Mouse (Mus musculus) MEL (cell line): ENCODE data around the gene 4931429L15Rik. TPM values are rescaled to one million over a fixed set of nuclear protein-coding genes. Genes with fewer than 3 reads are reported as not detected.

Source experiments
- DNase-seq: peaks from one replicate; pipeline ENCODE4 v3.0.0; 2011; ENCODE audit warnings: low read depth, low spot score
- H3K27ac ChIP-seq: 2 replicates; pipeline ENCODE4 v1.5.1; 2012; ENCODE audit warnings: low read depth, mild to moderate bottlenecking, control low read depth, low read length, moderate library complexity; ENCODE audit not compliant: control insufficient read depth
- H3K27me3 ChIP-seq, 2 experiments: fragments of 150-350 bp in 1 of 2; sonication (generic) in 1 of 2; 2 replicates each; pipeline ENCODE4 v1.6.1; 2012; ENCODE audit warnings: low read length in 2 of 2, mild to moderate bottlenecking in 2 of 2, improper control_type of control experiment in 1 of 2, moderate library complexity in 1 of 2; ENCODE audit not compliant: insufficient read depth in 2 of 2, control insufficient read depth in 1 of 2
- H3K36me3 ChIP-seq, 2 experiments: 2 replicates each; pipeline ENCODE4 v1.6.1; 2012 to 2014; ENCODE audit warnings: low read length in 2 of 2, improper control_type of control experiment in 1 of 2, inconsistent platforms in 1 of 2, mild to moderate bottlenecking in 1 of 2; ENCODE audit not compliant: insufficient read depth in 2 of 2, control insufficient read depth in 1 of 2
- H3K4me1 ChIP-seq, 2 experiments: fragments of 150-350 bp in 1 of 2; sonication (generic) in 1 of 2; 2 replicates each; pipeline ENCODE4 v1.6.1; 2012; ENCODE audit warnings: low read length in 2 of 2, improper control_type of control experiment in 1 of 2, mild to moderate bottlenecking in 1 of 2; ENCODE audit not compliant: insufficient read depth in 2 of 2, control insufficient read depth in 1 of 2
- H3K4me3 ChIP-seq, 2 experiments: fragments of 150-350 bp in 1 of 2; sonication (generic) in 1 of 2; 2 replicates each; pipeline ENCODE4 v1.5.1; 2012; ENCODE audit warnings: low read depth in 2 of 2, low read length in 2 of 2, mild to moderate bottlenecking in 2 of 2, moderate library complexity in 2 of 2, control low read depth in 1 of 2, improper control_type of control experiment in 1 of 2; ENCODE audit not compliant: control insufficient read depth in 1 of 2, insufficient read depth in 1 of 2
- H3K79me2 ChIP-seq: 2 replicates; pipeline ENCODE4 v1.6.1; 2012; ENCODE audit warnings: mild to moderate bottlenecking, low read length, moderate library complexity; ENCODE audit not compliant: control insufficient read depth, poor library complexity, insufficient read depth
- H3K9ac ChIP-seq: 2 replicates; pipeline ENCODE4 v1.6.1; 2012; ENCODE audit warnings: low read depth, mild to moderate bottlenecking, control low read depth, low read length, moderate library complexity; ENCODE audit not compliant: control insufficient read depth, poor library complexity, severe bottlenecking
- H3K9me3 ChIP-seq: fragments of 150-350 bp; sonication (generic); replicated peaks from 2 replicates; pipeline ENCODE4 v1.6.1; 2012; ENCODE audit warnings: mild to moderate bottlenecking, low read length, improper control_type of control experiment, moderate library complexity; ENCODE audit not compliant: insufficient read depth
- BHLHE40 ChIP-seq: IDR thresholded peaks from 2 replicates; pipeline ENCODE4 v1.6.1; 2012; ENCODE audit warnings: low read depth, mild to moderate bottlenecking, inconsistent platforms, low read length, improper control_type of control experiment, borderline replicate concordance
- CTCF ChIP-seq, 3 experiments: IDR thresholded peaks in 2 of 3; conservative IDR thresholded peaks in 1 of 3; 2 replicates each; pipeline ENCODE4 v1.5.1; 2011 to 2012; ENCODE audit warnings: low read length in 3 of 3, low read depth in 2 of 3, mild to moderate bottlenecking in 2 of 3, improper control_type of control experiment in 1 of 3, inconsistent platforms in 1 of 3, mixed read lengths in 1 of 3, moderate library complexity in 1 of 3; ENCODE audit not compliant: control insufficient read depth in 1 of 3, insufficient read depth in 1 of 3, poor library complexity in 1 of 3, severe bottlenecking in 1 of 3
- ELF1 ChIP-seq: IDR thresholded peaks from 2 replicates; pipeline ENCODE4 v1.6.1; 2014; ENCODE audit warnings: low read depth, mild to moderate bottlenecking, inconsistent platforms, low read length, improper control_type of control experiment, moderate library complexity
- EP300 ChIP-seq, 2 experiments: IDR thresholded peaks; 2 replicates each; pipeline ENCODE4 v1.6.1; 2011; ENCODE audit warnings: improper control_type of control experiment in 2 of 2, low read length in 2 of 2, low read depth in 1 of 2, mild to moderate bottlenecking in 1 of 2
- GABPA ChIP-seq: IDR thresholded peaks from 2 replicates; pipeline ENCODE4 v1.6.1; 2012; ENCODE audit warnings: low read depth, mild to moderate bottlenecking, inconsistent platforms, low read length, improper control_type of control experiment, moderate library complexity
- GATA1 ChIP-seq: IDR thresholded peaks from 2 replicates; pipeline ENCODE4 v1.6.1; 2011; ENCODE audit warnings: low read depth, low read length, improper control_type of control experiment
- HCFC1 ChIP-seq: IDR thresholded peaks from 2 replicates; pipeline ENCODE4 v1.6.1; 2012; ENCODE audit warnings: low read depth, mild to moderate bottlenecking, inconsistent platforms, low read length, improper control_type of control experiment, moderate library complexity
- JUND ChIP-seq: IDR thresholded peaks from 2 replicates; pipeline ENCODE4 v1.6.1; 2011; ENCODE audit warnings: low read depth, mild to moderate bottlenecking, improper control_type of control experiment, low read length
- KAT2A ChIP-seq: conservative IDR thresholded peaks from 2 replicates; pipeline ENCODE4 v1.6.1; 2012; ENCODE audit warnings: low read depth, low read length, improper control_type of control experiment, inconsistent platforms
- MAFK ChIP-seq: IDR thresholded peaks from 2 replicates; pipeline ENCODE4 v1.6.1; 2011; ENCODE audit warnings: low read depth, mild to moderate bottlenecking, low read length, improper control_type of control experiment, borderline replicate concordance
- MEF2A ChIP-seq: IDR thresholded peaks from 2 replicates; pipeline ENCODE4 v1.6.1; 2014; ENCODE audit warnings: low read depth, mild to moderate bottlenecking, inconsistent platforms, low read length, improper control_type of control experiment; ENCODE audit not compliant: poor library complexity, insufficient replicate concordance, severe bottlenecking; ENCODE audit errors: extremely low read depth
- MYB ChIP-seq: IDR thresholded peaks from 2 replicates; pipeline ENCODE4 v1.6.1; 2011; ENCODE audit warnings: mild to moderate bottlenecking, low read depth, low read length, improper control_type of control experiment
- MYC ChIP-seq: IDR thresholded peaks from 2 replicates; pipeline ENCODE4 v1.6.1; 2011; ENCODE audit warnings: low read depth, mild to moderate bottlenecking, low read length, improper control_type of control experiment, moderate library complexity
- POLR2AphosphoS2 ChIP-seq: IDR thresholded peaks from 2 replicates; pipeline ENCODE4 v1.6.1; 2011; ENCODE audit warnings: low read length, improper control_type of control experiment
- POLR2AphosphoS5 ChIP-seq: IDR thresholded peaks from 2 replicates; pipeline ENCODE4 v1.6.1; 2012; ENCODE audit warnings: low read depth, borderline replicate concordance, mild to moderate bottlenecking, inconsistent platforms, low read length, moderate library complexity, mixed read lengths
- RCOR1 ChIP-seq: IDR thresholded peaks from 2 replicates; pipeline ENCODE4 v1.6.1; 2012; ENCODE audit warnings: low read depth, mild to moderate bottlenecking, inconsistent platforms, low read length, improper control_type of control experiment
- SIN3A ChIP-seq: IDR thresholded peaks from 2 replicates; pipeline ENCODE4 v1.6.1; 2012; ENCODE audit warnings: low read length, improper control_type of control experiment, inconsistent platforms
- SMC3 ChIP-seq: IDR thresholded peaks from 2 replicates; pipeline ENCODE4 v1.6.1; 2011; ENCODE audit warnings: low read depth, low read length, improper control_type of control experiment
- TAL1 ChIP-seq: IDR thresholded peaks from 2 replicates; pipeline ENCODE4 v1.6.1; 2012; ENCODE audit warnings: mild to moderate bottlenecking, inconsistent platforms, low read length, moderate library complexity, mixed read lengths
- ZKSCAN1 ChIP-seq: IDR thresholded peaks from 2 replicates; pipeline ENCODE4 v1.6.1; 2012; ENCODE audit warnings: low read depth, mild to moderate bottlenecking, inconsistent platforms, low read length, improper control_type of control experiment, moderate library complexity
- ZMIZ1 ChIP-seq: IDR thresholded peaks from 2 replicates; pipeline ENCODE4 v1.6.1; 2012; ENCODE audit warnings: low read depth, mild to moderate bottlenecking, inconsistent platforms, low read length, improper control_type of control experiment, moderate library complexity
- ZNF384 ChIP-seq: IDR thresholded peaks from 2 replicates; pipeline ENCODE4 v1.6.1; 2012; ENCODE audit warnings: low read depth, mild to moderate bottlenecking, inconsistent platforms, low read length, improper control_type of control experiment
- polyA plus RNA-seq, 2 experiments: library from polyadenylated mRNA; stranded (reverse) in 1 of 2; unstranded in 1 of 2; fragments of >175 nt in 1 of 2; fragments of >200 nt in 1 of 2; gene quantifications; 2 replicates each; pipeline versions ENCODE4 v1.2.1 to v1.2.4; 2012; ENCODE audit warnings: low replicate concordance in 2 of 2, low read depth in 1 of 2; ENCODE audit not compliant: insufficient read length in 2 of 2, insufficient read depth in 1 of 2, missing spikeins in 1 of 2
- total RNA-seq: library from RNA; depleted of rRNA; stranded (reverse); fragments of 300-350 nt; gene quantifications from 2 replicates; pipeline ENCODE4 v1.2.3, GENCODE M21; 2012

4931429L15Rik gene
- total and polyA plus RNA-seq, 3 experiments: not detected

DNA sequence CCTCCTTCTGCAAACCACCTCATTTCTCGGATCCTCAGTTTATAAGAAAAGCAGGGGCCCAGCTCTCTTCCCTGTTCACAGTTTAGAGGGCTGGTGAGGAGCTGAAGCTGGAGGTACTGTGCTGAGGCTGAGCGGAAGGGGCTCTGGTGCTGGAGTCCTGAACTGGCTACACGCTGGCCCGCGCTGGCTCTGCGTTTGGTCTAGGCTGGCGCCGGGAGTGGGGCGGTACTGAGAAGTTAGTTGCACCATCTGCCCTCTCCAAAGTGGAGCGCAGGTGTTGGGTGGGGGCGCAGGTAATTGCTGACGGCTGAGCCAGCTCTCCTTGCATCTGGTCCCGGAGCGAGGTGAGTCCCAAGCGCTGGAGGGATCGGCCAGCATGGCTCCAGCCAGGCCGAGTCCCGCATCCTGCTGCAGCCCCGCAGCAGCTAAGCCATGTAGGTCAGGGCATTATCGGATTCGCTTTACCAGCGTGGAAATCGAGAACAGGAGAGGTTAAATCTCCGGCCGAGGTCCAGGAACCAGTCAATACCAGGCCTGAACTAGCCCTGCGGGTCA, 14.8 kb upstream of the 4931429L15Rik start:
- no peaks in the 10 kb centered on the region; a peak in 2 of 4 replicates for H3K27me3 ChIP-seq
- DNase-seq: no peak
- TF ChIP-seq TAL1: no peak
- no peak for TF ChIP-seq CTCF (IDR thresholded peaks at IDR 0.05 in 2 of 3, conservative IDR thresholded peaks at IDR 0.05 in 1 of 3; ENCODE audit: control insufficient read depth in 1 of 3, insufficient read depth in 1 of 3, low read depth in 2 of 3, low read length in 3 of 3, poor library complexity in 1 of 3, severe bottlenecking in 1 of 3)
- TF ChIP-seq JUND: no peak
- TF ChIP-seq SMC3: no peak
- no peak for TF ChIP-seq SIN3A
- TF ChIP-seq POLR2AphosphoS2: no peak
- TF ChIP-seq MYB: no peak
- no peak for TF ChIP-seq MAFK
- TF ChIP-seq RCOR1: no peak
- TF ChIP-seq GATA1: no peak
- TF ChIP-seq KAT2A: no peak
- no peak for TF ChIP-seq GABPA
- TF ChIP-seq ZKSCAN1: no peak
- no peak for TF ChIP-seq ELF1
- TF ChIP-seq POLR2AphosphoS5: no peak
- TF ChIP-seq MEF2A: no peak
- no peak for TF ChIP-seq HCFC1
- no peak for TF ChIP-seq MYC
- no peaks in the 10 kb centered on the region for H3K79me2 ChIP-seq
- H3K4me3 ChIP-seq: no peak overlapping the region
- H3K36me3 ChIP-seq: no peaks in the 10 kb centered on the region
- H3K27ac ChIP-seq: no peak overlapping the region
- H3K4me1 ChIP-seq: no peaks in the 10 kb centered on the region
- H3K9me3 ChIP-seq: no peaks in the 10 kb centered on the region
- H3K9ac ChIP-seq: no peak overlapping the region

DNA sequence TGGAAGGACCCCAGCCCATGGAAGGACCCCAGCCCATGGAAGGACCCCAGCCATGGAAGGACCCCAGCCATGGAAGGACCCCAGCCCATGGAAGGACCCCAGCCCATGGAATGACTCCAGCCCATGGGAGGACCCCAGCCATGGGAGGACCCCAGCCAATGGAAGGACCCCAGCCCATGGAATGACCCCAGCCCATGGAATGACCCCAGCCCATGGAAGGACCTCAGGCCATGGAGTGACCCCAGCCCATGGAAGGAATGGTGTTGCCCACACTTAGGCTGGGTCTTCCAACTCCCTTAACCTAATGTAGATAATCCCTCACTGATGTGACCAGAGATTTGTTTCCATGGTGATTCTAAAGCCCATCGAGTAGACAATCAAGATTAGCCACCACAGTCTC, 11.5 kb upstream of the 4931429L15Rik start:
- TF ChIP-seq TAL1: no peak
- no peak for TF ChIP-seq GATA1
- no peak for TF ChIP-seq ZNF384
- no peak for TF ChIP-seq HCFC1
- no peak for TF ChIP-seq GABPA
- TF ChIP-seq ZMIZ1: no peak
- TF ChIP-seq MEF2A: no peak
- no peak for TF ChIP-seq EP300 (IDR thresholded peaks at IDR 0.05; ENCODE audit: low read depth in 1 of 2, low read length in 2 of 2)
- TF ChIP-seq RCOR1: no peak
- no peak for TF ChIP-seq BHLHE40
- Histone ChIP-seq H3K4me3 (no peak overlapping the region), H3K36me3 (no peaks in the 10 kb centered on the region), H3K4me1 (no peaks in the 10 kb centered on the region), H3K79me2 (no peaks in the 10 kb centered on the region), H3K27ac (no peak overlapping the region), H3K9me3 (no peaks in the 10 kb centered on the region), H3K9ac (no peak overlapping the region), H3K27me3 (no peaks in the 10 kb centered on the region; a peak in 2 of 4 replicates)
- DNase-seq: no peak
